Mouse (Mus musculus): ENCODE results near the gene Dennd2d. TPM values are rescaled to one million over a fixed set of nuclear protein-coding genes. Genes with fewer than 3 reads are reported as not detected.
A peak's percentile ranks its signal among the peaks of the same experiment; 100 is the strongest.

Dennd2d gene
- total RNA-seq, 2 experiments from 2014 or later, result 0.72 to 0.93 TPM

GRCm38 (mm10) chr3:106495346-106496044, 13.3 kb downstream of the Dennd2d start:
- no peak for DNase-seq
- intact Hi-C loops (cut with DNase I), result loop anchor here (5.0 kb wide), 1 partner anchor 47 kb away; no protein-coding TSS in a partner anchor

DNA sequence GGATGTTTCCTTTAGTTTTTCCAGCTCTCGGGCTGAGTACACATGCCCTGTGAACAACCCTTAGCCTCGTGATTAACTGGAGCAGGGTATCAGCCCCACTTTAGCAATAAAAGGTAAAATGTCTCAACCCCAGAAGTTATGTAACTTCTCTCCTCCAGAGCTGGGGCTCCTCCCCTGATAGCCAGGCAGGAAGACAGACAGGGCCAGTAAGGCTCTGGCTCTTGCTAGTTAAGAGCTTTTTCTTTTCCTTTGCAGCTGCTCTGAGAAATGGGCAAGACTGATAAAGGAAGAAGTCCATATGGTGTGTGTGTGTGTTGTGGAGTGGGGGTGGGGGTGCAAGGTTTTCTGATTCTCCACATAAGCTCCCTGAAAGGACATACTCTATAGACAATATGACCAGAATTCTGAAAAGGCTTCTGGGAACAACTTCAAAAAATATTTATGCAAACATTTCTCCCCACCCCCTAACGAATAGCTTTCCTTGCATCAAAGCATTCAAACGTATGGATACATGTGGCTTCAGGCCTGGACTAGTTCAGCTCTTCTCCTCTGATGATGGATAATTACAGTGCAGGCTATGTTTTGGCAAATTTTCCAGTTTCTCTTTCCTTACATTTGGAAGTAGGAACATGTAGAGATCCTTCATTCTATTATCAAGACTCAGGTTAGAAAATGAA, 14.0 kb downstream of the Dennd2d start:
- intact Hi-C loops (cut with DNase I), result loop anchor here (5.0 kb wide), 1 partner anchor 46 kb away; no protein-coding TSS in a partner anchor
- DNase-seq, result no peak

DNA sequence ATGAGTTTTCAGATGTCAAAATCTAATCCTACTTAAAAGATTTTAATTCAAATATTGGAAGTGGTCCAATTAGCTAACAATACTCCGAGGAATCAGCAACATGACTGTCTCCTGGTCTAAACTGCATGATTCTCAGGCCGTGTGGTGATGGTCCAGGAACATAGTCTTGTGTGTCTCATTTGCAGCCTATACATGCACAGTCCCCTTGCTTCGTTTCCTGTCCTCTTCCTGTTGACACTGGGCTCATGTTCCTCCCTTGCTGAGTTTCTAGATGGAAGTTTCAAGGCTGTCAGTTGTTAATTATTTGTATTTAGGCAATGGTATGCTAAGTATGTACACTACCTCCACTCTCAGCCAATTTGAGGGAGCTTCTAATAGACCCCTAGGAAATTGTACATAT, 14.8 kb downstream of the Dennd2d start:
- DNase-seq, result no peak
- intact Hi-C loops (cut with DNase I), result loop anchor here (5.0 kb wide), 1 partner anchor 45 kb away; no protein-coding TSS in a partner anchor

GRCm38 (mm10) chr3:106500510-106500909, 18.3 kb downstream of the Dennd2d start:
- intact Hi-C loops (cut with DNase I), result no loop called here
- no peak for DNase-seq

DNA sequence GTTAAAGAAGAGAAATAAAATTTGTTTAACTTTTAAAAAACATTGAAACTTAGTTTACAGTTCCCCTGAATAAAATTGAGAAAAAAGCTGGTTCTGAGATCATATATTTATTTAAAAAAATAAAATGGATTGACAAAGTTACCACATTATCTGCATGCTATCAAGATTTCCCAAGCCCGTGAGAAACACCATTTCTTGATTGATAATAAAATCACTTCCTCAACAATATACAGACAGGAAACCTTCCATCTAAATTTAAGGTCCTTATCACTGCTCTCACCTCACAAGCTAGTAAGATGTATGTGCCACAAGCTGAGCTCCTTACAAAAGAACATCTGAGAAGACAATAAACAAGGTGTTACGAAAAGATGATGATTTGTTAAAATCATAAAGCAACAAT, 20.7 kb downstream of the Dennd2d start:
- no peak for DNase-seq
- intact Hi-C loops (cut with DNase I), result no loop called here

DNA sequence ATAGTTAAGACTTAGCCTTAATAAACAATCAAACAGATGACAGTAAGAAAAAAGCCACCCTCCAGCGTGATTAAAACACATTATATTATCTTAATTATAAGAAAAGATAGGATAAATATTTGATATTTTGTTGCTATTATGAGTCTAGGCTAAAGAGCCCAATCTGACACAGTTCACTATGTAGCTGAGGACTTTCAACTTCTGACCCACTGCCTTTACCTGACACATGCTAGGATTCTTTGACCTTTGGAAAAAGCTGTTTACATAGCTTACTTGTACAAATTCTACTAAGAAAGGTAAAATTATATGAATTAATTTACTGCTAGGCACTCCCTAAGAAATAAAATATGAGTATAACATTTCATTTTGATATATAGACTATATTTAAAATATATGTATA, 28.5 kb downstream of the Dennd2d start:
- intact Hi-C loops (cut with DNase I), result no loop called here

GRCm38 (mm10) chr3:106515016-106515415, 32.8 kb downstream of the Dennd2d start:
- no peak for DNase-seq
- intact Hi-C loops (cut with DNase I), result no loop called here

More for the DNA sequence above, 28.5 kb downstream of the Dennd2d start:
- DNase-seq, result no peak

DNA sequence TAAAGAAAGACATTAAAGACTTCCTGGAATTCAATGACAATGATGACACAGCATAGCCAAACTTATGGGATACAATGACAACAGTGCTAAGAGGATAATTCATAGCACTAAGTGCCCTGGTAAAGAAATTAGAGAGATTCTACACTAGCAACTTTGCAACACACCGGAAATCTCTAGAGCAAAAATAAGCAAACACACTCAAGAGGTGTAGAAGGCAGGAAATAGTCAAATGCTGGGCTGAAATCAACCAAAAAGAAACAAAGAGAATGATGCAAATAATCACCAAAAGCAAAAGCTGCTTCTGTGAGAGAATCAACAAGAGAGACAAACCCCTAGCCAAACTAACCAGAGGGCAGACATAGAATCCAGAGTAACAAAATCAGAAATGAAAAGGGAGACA, 40.5 kb downstream of the Dennd2d start:
- intact Hi-C loops (cut with DNase I), result no loop called here
- DNase-seq, result no peak

DNA sequence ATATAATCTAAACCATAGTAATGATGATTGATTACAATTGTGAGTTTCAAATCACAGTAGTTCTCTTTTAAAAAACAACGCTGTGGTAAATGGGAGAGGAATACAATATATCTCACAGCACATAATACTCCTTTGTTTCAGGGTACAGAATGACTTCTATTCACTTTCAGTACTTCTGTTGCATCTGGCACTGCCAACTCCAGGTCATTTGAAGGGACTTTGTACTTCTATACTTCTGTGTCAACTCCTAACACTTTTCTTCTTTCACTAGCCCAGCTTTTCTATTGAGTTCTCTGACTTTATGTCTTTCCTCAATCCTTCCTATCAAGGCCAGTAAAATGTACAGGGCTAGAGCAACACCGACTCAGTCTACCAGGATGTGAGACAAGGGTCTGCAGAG, 44.2 kb downstream of the Dennd2d start:
- DNase-seq, result no peak
- intact Hi-C loops (cut with DNase I), result no loop called here

GRCm38 (mm10) chr3:106528032-106528431, 45.8 kb downstream of the Dennd2d start:
- intact Hi-C loops (cut with DNase I), result no loop called here

DNA sequence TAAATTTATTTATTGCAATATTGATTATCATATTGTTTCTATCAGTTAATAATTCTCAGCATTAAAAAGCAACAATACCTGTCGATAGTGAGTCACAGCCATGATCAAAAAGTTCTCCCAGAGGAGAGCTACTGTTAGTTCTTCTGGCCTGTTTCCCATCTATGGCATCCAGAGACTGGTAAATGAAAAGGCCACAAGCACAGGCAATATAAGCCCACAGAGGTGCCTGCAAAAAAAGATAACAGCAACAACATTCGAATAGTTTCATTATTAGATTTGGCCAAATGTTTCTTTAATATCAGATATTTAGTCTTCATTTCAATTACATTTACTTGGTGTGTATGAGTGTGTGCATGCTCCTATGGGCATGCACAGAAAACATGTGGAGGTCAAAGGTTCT, 51.1 kb downstream of the Dennd2d start:
- DNase-seq, result no peak
- intact Hi-C loops (cut with DNase I), result no loop called here

More at GRCm38 (mm10) chr3:106528032-106528431, 45.8 kb downstream of the Dennd2d start:
- DNase-seq, result no peak

GRCm38 (mm10) chr3:106544721-106545316, 62.6 kb downstream of the Dennd2d start:
- intact Hi-C loops (cut with DNase I), result loop anchor here (5.0 kb wide), 2 partner anchors 48 to 177 kb away; no protein-coding TSS in a partner anchor
- DNase-seq, result no peak

GRCm38 (mm10) chr3:106547171-106547923, 65.1 kb downstream of the Dennd2d start, which contains the start of the genes Dram2 and Cept1:
TSS of gene Dram2 (plus strand) at chr3:106547798.
TSS of gene Cept1 (minus strand) at chr3:106547802.
- peak; percentile 92 to 93 for DNase-seq
- intact Hi-C loops (cut with DNase I), result loop anchor here (5.0 kb wide), 1 partner anchor 175 kb away; no protein-coding TSS in a partner anchor

GRCm38 (mm10) chr3:106547924-106548539, 65.8 kb downstream of the Dennd2d start:
- peak; percentile 36 to 43 for DNase-seq
- intact Hi-C loops (cut with DNase I), result loop anchor here (5.0 kb wide), 1 partner anchor 174 kb away; no protein-coding TSS in a partner anchor

DNA sequence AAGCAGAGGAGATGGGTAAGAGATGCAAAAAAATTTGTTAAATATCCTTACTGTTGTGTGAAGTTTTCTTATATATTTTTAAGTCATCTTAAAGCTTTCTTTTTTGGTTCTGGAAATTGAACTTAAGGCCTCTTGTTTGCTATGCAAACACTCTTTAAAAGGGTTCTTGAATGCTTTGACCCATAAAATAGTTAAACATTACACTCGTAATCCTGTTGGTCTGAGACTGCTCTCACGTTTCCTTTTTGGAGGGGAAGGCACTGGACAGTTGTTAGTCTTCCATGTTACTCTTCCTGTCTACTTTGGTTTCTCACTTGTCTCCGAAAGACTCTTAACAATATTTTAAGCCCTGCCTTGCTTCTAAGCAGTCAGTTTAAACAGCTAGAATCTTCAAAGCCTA, 66.8 kb downstream of the Dennd2d start:
- intact Hi-C loops (cut with DNase I), result loop anchor here (5.0 kb wide), 1 partner anchor 173 kb away; no protein-coding TSS in a partner anchor
- no peak for DNase-seq

Other genes starting within 250 kb of the Dennd2d start
- not detected for gene Chil6, start 76.2 kb upstream of the Dennd2d start, total RNA-seq (2021)
- 10 to 100 TPM; 82.1 to 92.4 TPM for gene Dram2, start 65.4 kb downstream of the Dennd2d start, total RNA-seq (2021)
- gene Cept1, start 65.4 kb downstream of the Dennd2d start, total RNA-seq (2021), result 10 to 100 TPM; 20.1 to 21.4 TPM
- 10 to 100 TPM; 13.1 to 13.8 TPM for gene Lrif1, start 202.6 kb downstream of the Dennd2d start, total RNA-seq (2021)